27 mouse cellular contexts compared by ENCODE assay signal in the genomic region with DNA sequence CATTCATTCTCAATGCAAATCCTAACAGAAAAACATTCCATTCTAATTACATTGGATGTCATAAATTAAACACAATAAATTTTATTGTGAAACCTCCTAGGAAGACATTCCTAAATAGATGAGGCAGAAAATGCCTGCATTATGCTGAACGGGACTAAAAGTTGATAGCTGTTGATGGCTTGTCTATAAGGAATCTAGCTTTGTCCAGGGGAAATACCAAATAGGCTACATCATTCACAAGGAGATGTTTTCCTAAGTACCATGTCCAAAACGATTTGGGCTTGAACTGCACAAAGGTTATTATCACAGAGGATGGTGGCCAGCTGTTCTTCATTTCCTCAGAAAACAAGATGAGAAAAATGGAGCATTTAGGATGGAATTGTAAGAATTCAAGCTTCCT.
DNase-seq lines count a peak whose midpoint lies in the region; ATAC-seq lines count a peak whose summit lies in the region.
"Had no signal": no experiment of that assay in that cellular context is flagged by ENCODE, and none has a peak within 500 bp of the region (broad histone marks: within the 10 kb centered on the region; RNA-seq: fewer than 3 reads in every experiment).

No protein-coding gene starts in this region.

- intact Hi-C loops in heart, postnatal 14 days (cut with DNase I): no loop called here

- peak; percentile 21 for DNase-seq in heart, adult 8-10 months (ENCODE audit: low spot score)
- DNase-seq in heart, postnatal 14 days: no peak
- peak; percentile 45 for DNase-seq in 3134 (ENCODE audit: extremely low read depth, insufficient read length, low spot score)
- DNase-seq in Muller cell, postnatal 12 days (ENCODE audit: inconsistent ontology term): peak; percentile 94
- peak; percentile 56 for DNase-seq in embryo, embryonic 11 days
- DNase-seq in spleen, postnatal 10 days (ENCODE audit: low spot score in 2 of 2): no peak
- DNase-seq in urinary bladder, postnatal 10 days (ENCODE audit: low spot score): no peak
- DNase-seq: adrenal gland, adult 2 months; cerebellum, adult 11 months; cerebellum, postnatal 14 days; kidney, adult 9 months; layer of hippocampus, adult 9-11 months; liver; lung, postnatal 4 days; right cerebral cortex, adult 18-20 months; right cerebral cortex, postnatal 4 days; thymus, postnatal 4 days had no signal

- H3K4me1 ChIP-seq in intestine, embryonic 16.5 days (ENCODE audit: control insufficient read depth, insufficient read depth, low read length): no peaks in the 10 kb centered on the region
- H3K4me1 ChIP-seq: liver, embryonic 15.5 days; stomach, embryonic 15.5 days had no signal

- 33% methylated on average over 2 of the region's 2 CpGs for WGBS in intestine, embryonic 16.5 days

- H3K9me3 ChIP-seq in intestine, embryonic 16.5 days (ENCODE audit: control insufficient read depth, low read length): no peaks in the 10 kb centered on the region
- H3K9me3 ChIP-seq: heart, embryonic 12.5 days; hindbrain, embryonic 13.5 days; liver, embryonic 15.5 days; lung, embryonic 15.5 days; stomach, embryonic 15.5 days had no signal

- H3K4me2 ChIP-seq in intestine, embryonic 16.5 days (ENCODE audit: low read depth, low read length): no peak overlapping the region
- H3K4me2 ChIP-seq: heart, embryonic 12.5 days; hindbrain, embryonic 13.5 days; liver, embryonic 15.5 days; lung, embryonic 15.5 days; stomach, embryonic 15.5 days had no signal

- no peak overlapping the region for H3K9ac ChIP-seq in intestine, embryonic 16.5 days (ENCODE audit: low read depth, low read length)
- H3K9ac ChIP-seq: heart, embryonic 12.5 days; hindbrain, embryonic 13.5 days; liver, embryonic 15.5 days; lung, embryonic 15.5 days; stomach, embryonic 15.5 days had no signal

- H3K36me3 ChIP-seq in intestine, embryonic 16.5 days (ENCODE audit: control insufficient read depth, insufficient read depth, low read length): no peaks in the 10 kb centered on the region
- H3K36me3 ChIP-seq: heart, embryonic 12.5 days; hindbrain, embryonic 13.5 days; liver, embryonic 15.5 days; lung, embryonic 15.5 days; stomach, embryonic 15.5 days had no signal

- no peaks in the 10 kb centered on the region for H3K27me3 ChIP-seq in intestine, embryonic 16.5 days (replicated peaks; ENCODE audit: control insufficient read depth, insufficient read depth, low read length)
- H3K27me3 ChIP-seq: heart, embryonic 12.5 days; hindbrain, embryonic 13.5 days; liver, embryonic 15.5 days; lung, embryonic 15.5 days; stomach, embryonic 15.5 days had no signal

- H3K27ac ChIP-seq in intestine, embryonic 16.5 days (ENCODE audit: low read length): no peak overlapping the region
- H3K27ac ChIP-seq: hindbrain, embryonic 13.5 days; liver, embryonic 15.5 days; lung, embryonic 15.5 days; stomach, embryonic 15.5 days had no signal

- ATAC-seq in intestine, embryonic 16.5 days: no peak
- ATAC-seq: forebrain, embryonic 14.5 days; inflammation-experienced regulatory T-cells, adult 6 months; midbrain, embryonic 16.5 days had no signal

- H3K4me3 ChIP-seq in intestine, embryonic 16.5 days (ENCODE audit: low read length): no peak overlapping the region
- H3K4me3 ChIP-seq: erythroblast, embryonic 14.5 days; heart, embryonic 12.5 days; hindbrain, embryonic 13.5 days; liver, embryonic 15.5 days; lung, embryonic 15.5 days; stomach, embryonic 15.5 days had no signal

Comparison
In these comparisons a context has a peak if more than half of its experiments do, and no peak if none do; other contexts are left out.
1. DNase-seq: peak in heart, adult 8-10 months (single experiment), 3134 (single experiment), Muller cell, postnatal 12 days (single experiment) and embryo, embryonic 11 days (single experiment); none in heart, postnatal 14 days (0 of 2), spleen, postnatal 10 days (0 of 2) and urinary bladder, postnatal 10 days (single experiment).